Mouse (Mus musculus) liver, embryonic 14.5 days (tissue): ENCODE data around the gene Gm32687.
"Not testable (repeated sequence)": the region's sequence is repeated elsewhere in the genome, so short reads cannot be mapped to it uniquely, and the experiment has no call there.

Source experiments
- CTCF ChIP-seq: IDR thresholded peaks from 2 replicates; pipeline ENCODE4 v1.5.1; 2016; ENCODE audit warnings: antibody characterized with exemption, low read depth, control low read depth
- EP300 ChIP-seq: IDR thresholded peaks from 2 replicates; pipeline ENCODE4 v1.6.1; 2016; ENCODE audit warnings: antibody characterized with exemption, low read depth

DNA sequence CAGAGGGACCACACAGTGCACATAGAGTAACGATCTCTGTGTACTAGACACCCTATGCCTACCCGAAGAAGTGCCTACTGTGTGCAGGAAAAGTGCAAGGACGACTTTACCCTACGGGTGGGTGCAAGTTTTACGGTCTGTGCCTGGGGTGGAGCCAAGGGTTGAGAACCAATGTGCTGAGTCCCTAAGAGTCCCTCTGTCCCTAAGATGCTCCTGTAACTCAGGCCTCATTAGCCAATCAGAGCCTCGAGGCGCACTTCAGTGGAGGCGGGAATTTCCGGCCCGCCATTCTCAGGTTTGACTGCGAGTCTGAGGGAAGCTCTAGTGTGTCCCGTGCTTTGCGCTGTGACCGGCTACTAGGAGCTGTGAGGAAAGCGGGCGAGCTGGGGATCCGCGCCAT is 17.5 kb upstream of the Gm32687 start:
- not testable (repeated sequence) for TF ChIP-seq CTCF, EP300
